Mouse (Mus musculus) spleen, postnatal 14 days (tissue): ENCODE data around the gene Gpr89.

Experiments
- DNase-seq, 2 experiments: peaks; one replicate each; pipeline ENCODE4 v3.0.0; 2021 to 2022; ENCODE audit warnings: low spot score in 2 of 2

Gene Gpr89

GRCm38 (mm10) chr3:96823701-96824100, 81.4 kb downstream of the Gpr89 start:
- no peak for DNase-seq

GRCm38 (mm10) chr3:96821581-96821980, 83.6 kb downstream of the Gpr89 start:
- no peak for DNase-seq

GRCm38 (mm10) chr3:96820116-96820915, 84.8 kb downstream of the Gpr89 start:
- DNase-seq, result no peak
